Mouse (Mus musculus): ENCODE measurements around the gene Syt1. TPM values are rescaled to one million over a fixed set of nuclear protein-coding genes. Genes with fewer than 3 reads are reported as not detected.
A peak's percentile ranks its signal among the peaks of the same experiment; 100 is the strongest.

Syt1 gene
- polyA plus RNA-seq, 1 experiment from 2014 or later: 0.25 TPM

GRCm38 (mm10) chr10:108531641-108532040 is 479.1 kb downstream of the Syt1 start:
- 45% methylated on average over 4 of the region's 4 CpGs for WGBS
- no peak overlapping the region for H3K27ac ChIP-seq (ENCODE audit: low read depth)

GRCm38 (mm10) chr10:108531111-108531510 is 479.7 kb downstream of the Syt1 start:
- Histone ChIP-seq H3K36me3 (ENCODE audit: insufficient read depth) (no peaks in the 10 kb centered on the region), H3K9me3 (ENCODE audit: low read depth, low read length) (no peaks in the 10 kb centered on the region), H3K9ac (no peak overlapping the region), H3K4me1 (ENCODE audit: insufficient read depth) (no peaks in the 10 kb centered on the region), H3K4me3 (ENCODE audit: low read depth, low read length) (no peak overlapping the region), H3K4me2 (no peak overlapping the region), H3K27ac (ENCODE audit: low read depth) (no peak overlapping the region), H3K27me3 (ENCODE audit: insufficient read depth, low read length) (no peaks in the 10 kb centered on the region)
- ATAC-seq (ENCODE audit: insufficient read depth) (peak; percentile 81), DNase-seq (peak; percentile 37)
- 41% methylated on average over 4 of the region's 4 CpGs for WGBS
- TF ChIP-seq CTCF (IDR thresholded peaks at IDR 0.05; ENCODE audit: low read depth): no peak

More at GRCm38 (mm10) chr10:108531641-108532040, 479.1 kb downstream of the Syt1 start:
- H3K4me2 ChIP-seq: no peak overlapping the region
- H3K27me3 ChIP-seq (ENCODE audit: insufficient read depth, low read length): no peaks in the 10 kb centered on the region
- no peaks in the 10 kb centered on the region for H3K9me3 ChIP-seq (ENCODE audit: low read depth, low read length)
- H3K4me1 ChIP-seq (ENCODE audit: insufficient read depth): no peaks in the 10 kb centered on the region
- TF ChIP-seq CTCF (IDR thresholded peaks at IDR 0.05; ENCODE audit: low read depth): no peak
- no peaks in the 10 kb centered on the region for H3K36me3 ChIP-seq (ENCODE audit: insufficient read depth)
- H3K4me3 ChIP-seq (ENCODE audit: low read depth, low read length): no peak overlapping the region
- ATAC-seq (ENCODE audit: insufficient read depth): no peak
- DNase-seq: no peak
- no peak overlapping the region for H3K9ac ChIP-seq

GRCm38 (mm10) chr10:108528338-108528737 is 482.4 kb downstream of the Syt1 start:
- WGBS: 87% methylated on average over 7 of the region's 7 CpGs
- ATAC-seq (ENCODE audit: insufficient read depth) (no peak), DNase-seq (no peak)
- no peak overlapping the region for H3K4me2 ChIP-seq
- no peaks in the 10 kb centered on the region for H3K36me3 ChIP-seq (ENCODE audit: insufficient read depth)
- H3K4me1 ChIP-seq (ENCODE audit: insufficient read depth): peaks cover 4% of the 10 kb centered on the region; the same call in 1 of the 2 replicates
- H3K4me3 ChIP-seq (ENCODE audit: low read depth, low read length): no peak overlapping the region
- no peak overlapping the region for H3K27ac ChIP-seq (ENCODE audit: low read depth)
- H3K9ac ChIP-seq: no peak overlapping the region
- TF ChIP-seq CTCF (IDR thresholded peaks at IDR 0.05; ENCODE audit: low read depth): no peak
- no peaks in the 10 kb centered on the region for H3K9me3 ChIP-seq (ENCODE audit: low read depth, low read length)
- H3K27me3 ChIP-seq (ENCODE audit: insufficient read depth, low read length): no peaks in the 10 kb centered on the region

- H3K4me1 ChIP-seq (ENCODE audit: insufficient read depth): peaks cover 4% of the 10 kb centered on the region; the same call in 1 of the 2 replicates
- no peak overlapping the region for H3K4me3 ChIP-seq (ENCODE audit: low read depth, low read length)
- WGBS: 90% methylated on average over 11 of the region's 11 CpGs
- no peak overlapping the region for H3K27ac ChIP-seq (ENCODE audit: low read depth)
- H3K9me3 ChIP-seq (ENCODE audit: low read depth, low read length): no peaks in the 10 kb centered on the region
- H3K9ac ChIP-seq: no peak overlapping the region
- H3K36me3 ChIP-seq (ENCODE audit: insufficient read depth): no peaks in the 10 kb centered on the region
- H3K27me3 ChIP-seq (ENCODE audit: insufficient read depth, low read length): no peaks in the 10 kb centered on the region
- no peak for ATAC-seq (ENCODE audit: insufficient read depth)
- TF ChIP-seq CTCF (IDR thresholded peaks at IDR 0.05; ENCODE audit: low read depth): no peak
- no peak for DNase-seq
- no peak overlapping the region for H3K4me2 ChIP-seq
These were observed 485.3 kb downstream of the Syt1 start for GRCm38 (mm10) chr10:108525506-108525905.

- 54% methylated on average over 6 of the region's 6 CpGs for WGBS
- no peak overlapping the region for H3K4me2 ChIP-seq
- H3K4me1 ChIP-seq (ENCODE audit: insufficient read depth): peaks cover 4% of the 10 kb centered on the region; the same call in 1 of the 2 replicates
- peak; percentile 82 for ATAC-seq (ENCODE audit: insufficient read depth)
- no peak overlapping the region for H3K9ac ChIP-seq
- peak; percentile 81 for DNase-seq
- H3K4me3 ChIP-seq (ENCODE audit: low read depth, low read length): no peak overlapping the region
- no peaks in the 10 kb centered on the region for H3K9me3 ChIP-seq (ENCODE audit: low read depth, low read length)
- peak; percentile 50 for TF ChIP-seq CTCF (IDR thresholded peaks at IDR 0.05; ENCODE audit: low read depth)
- H3K27ac ChIP-seq (ENCODE audit: low read depth): no peak overlapping the region
- H3K27me3 ChIP-seq (ENCODE audit: insufficient read depth, low read length): no peaks in the 10 kb centered on the region
- no peaks in the 10 kb centered on the region for H3K36me3 ChIP-seq (ENCODE audit: insufficient read depth)
These were observed 486.3 kb downstream of the Syt1 start for GRCm38 (mm10) chr10:108524306-108525029.

- no peak for DNase-seq
- Histone ChIP-seq H3K36me3 (ENCODE audit: insufficient read depth) (no peaks in the 10 kb centered on the region), H3K4me1 (ENCODE audit: insufficient read depth) (no peaks in the 10 kb centered on the region), H3K27me3 (ENCODE audit: insufficient read depth, low read length) (no peaks in the 10 kb centered on the region), H3K9ac (no peak overlapping the region), H3K27ac (ENCODE audit: low read depth) (no peak overlapping the region), H3K4me2 (no peak overlapping the region), H3K9me3 (ENCODE audit: low read depth, low read length) (no peaks in the 10 kb centered on the region), H3K4me3 (ENCODE audit: low read depth, low read length) (no peak overlapping the region)
- 29% methylated on average over 6 of the region's 6 CpGs for WGBS
- ATAC-seq (ENCODE audit: insufficient read depth): no peak; the same call in 1 of the 2 replicates
- TF ChIP-seq CTCF (IDR thresholded peaks at IDR 0.05; ENCODE audit: low read depth): no peak
These were observed 491.6 kb downstream of the Syt1 start for GRCm38 (mm10) chr10:108519156-108519555.

- H3K27ac ChIP-seq (ENCODE audit: low read depth): no peak overlapping the region
- ATAC-seq (ENCODE audit: insufficient read depth) (no peak), DNase-seq (no peak)
- no peak overlapping the region for H3K9ac ChIP-seq
- H3K9me3 ChIP-seq (ENCODE audit: low read depth, low read length): no peaks in the 10 kb centered on the region
- no peak overlapping the region for H3K4me3 ChIP-seq (ENCODE audit: low read depth, low read length)
- TF ChIP-seq CTCF (IDR thresholded peaks at IDR 0.05; ENCODE audit: low read depth): no peak
- no peaks in the 10 kb centered on the region for H3K4me1 ChIP-seq (ENCODE audit: insufficient read depth)
- H3K27me3 ChIP-seq (ENCODE audit: insufficient read depth, low read length): no peaks in the 10 kb centered on the region
- no peaks in the 10 kb centered on the region for H3K36me3 ChIP-seq (ENCODE audit: insufficient read depth)
- WGBS: 73% methylated on average over 9 of the region's 9 CpGs
- no peak overlapping the region for H3K4me2 ChIP-seq
These were observed 493.7 kb downstream of the Syt1 start for GRCm38 (mm10) chr10:108517076-108517475.

Measured in lung, embryonic 14.5 days (tissue).